Mouse (Mus musculus): Measurements from ENCODE around the gene Zdhhc25.

DNA sequence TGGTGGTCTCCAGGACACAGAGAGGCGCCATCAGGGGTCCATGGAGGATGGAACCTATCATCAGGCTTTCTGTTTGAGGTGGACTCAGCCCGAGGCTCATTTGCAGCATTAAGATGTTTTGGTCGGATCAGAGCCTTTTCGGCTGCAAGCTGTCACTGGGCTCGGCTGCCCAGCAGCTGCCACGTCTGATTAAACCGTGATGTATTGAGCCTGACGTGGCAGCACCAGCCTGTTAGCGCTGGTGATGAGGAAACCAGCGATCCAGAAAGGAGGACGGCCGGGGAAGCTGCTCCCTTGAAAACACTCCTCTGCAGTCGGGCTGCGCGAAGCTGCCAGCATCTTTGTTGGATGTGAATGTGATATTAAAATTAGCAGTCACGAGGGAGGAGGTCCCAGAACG, 29.4 kb upstream of the Zdhhc25 start:
- TF ChIP-seq CTCF (IDR thresholded peaks at IDR 0.05; ENCODE audit: borderline replicate concordance, insufficient read depth, low read depth, low read length) (no peak), POLR2A (IDR thresholded peaks at IDR 0.05; ENCODE audit: borderline replicate concordance, insufficient read depth, low read length) (no peak)
